Mouse (Mus musculus) small intestine, adult 2 months (tissue): ENCODE results near the gene Vmn1r189.

Experiments used
- CTCF ChIP-seq: fragments of 200-500 bp; IDR thresholded peaks from 2 replicates; pipeline ENCODE4 v1.5.1; 2012; ENCODE audit warnings: low read depth, mild to moderate bottlenecking, control low read depth, inconsistent platforms, low read length, moderate library complexity, mixed read lengths; ENCODE audit not compliant: insufficient replicate concordance, insufficient read length; ENCODE audit errors: extremely low read depth
- POLR2A ChIP-seq: fragments of 200-500 bp; IDR thresholded peaks from 2 replicates; pipeline ENCODE4 v1.6.1; 2012; ENCODE audit warnings: low read depth, mild to moderate bottlenecking, control low read depth, inconsistent platforms, low read length, moderate library complexity

DNA sequence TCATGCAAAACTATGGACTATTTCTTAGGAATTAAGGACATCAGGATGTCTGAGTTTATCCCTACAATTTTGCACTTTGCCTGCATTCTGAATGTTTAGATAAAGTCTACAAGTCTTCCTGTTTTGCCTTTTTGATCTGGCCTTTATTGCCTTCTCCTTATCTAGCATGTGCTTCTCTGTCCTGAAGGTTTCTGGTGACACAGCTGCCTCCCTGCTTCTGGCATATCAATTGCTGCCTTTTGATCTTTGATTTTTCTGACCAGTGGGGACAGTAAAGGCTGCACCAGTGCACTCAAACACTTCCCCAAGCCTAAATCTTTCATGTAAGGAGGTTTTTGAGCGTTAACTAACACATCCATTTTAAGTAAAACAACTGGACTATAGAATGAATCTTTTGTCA lies 42.2 kb downstream of the Vmn1r189 start:
- TF ChIP-seq CTCF (no peak), POLR2A (no peak)
